Mouse (Mus musculus): ENCODE measurements at regions not wholly inside any gene's neighbourhood (a gene's known extent, or its start where the extent isn't known, plus 50 kb on each side); places are given as distances from the start of the nearest gene placed in this dataset.
A peak's percentile ranks its signal among the peaks of the same experiment; 100 is the strongest.
"Not testable (repeated sequence)": the region's sequence is repeated elsewhere in the genome, so short reads cannot be mapped to it uniquely, and the experiment has no call there.

- no peak for ATAC-seq (ENCODE audit: low read depth)
- Histone ChIP-seq H3K9ac (no peak overlapping the region), H3K36me3 (no peaks in the 10 kb centered on the region), H3K27ac (replicated peaks) (no peak overlapping the region), H3K4me2 (no peak overlapping the region), H3K9me3 (no peaks in the 10 kb centered on the region), H3K27me3 (no peaks in the 10 kb centered on the region), H3K4me3 (no peak overlapping the region), H3K4me1 (replicated peaks) (no peaks in the 10 kb centered on the region)
- WGBS = 86% methylated on average over 2 of the region's 2 CpGs
These were observed 206.3 kb upstream of the Spef2 start for GRCm38 (mm10) chr15:9954941-9955340.

GRCm38 (mm10) chr15:9974999-9975398, 202.0 kb upstream of the Prlr start:
- no peaks in the 10 kb centered on the region for H3K9me3 ChIP-seq
- H3K4me2 ChIP-seq = no peak overlapping the region
- no peaks in the 10 kb centered on the region for H3K4me1 ChIP-seq (replicated peaks)
- no peak for ATAC-seq (ENCODE audit: low read depth)
- H3K36me3 ChIP-seq = no peaks in the 10 kb centered on the region
- no peak overlapping the region for H3K27ac ChIP-seq (replicated peaks)
- no peak overlapping the region for H3K4me3 ChIP-seq
- H3K9ac ChIP-seq = no peak overlapping the region
- no peaks in the 10 kb centered on the region for H3K27me3 ChIP-seq
- 84% methylated on average over 4 of the region's 4 CpGs for WGBS

- Histone ChIP-seq H3K4me1 (replicated peaks) (peaks cover 6% of the 10 kb centered on the region), H3K9ac (no peak overlapping the region), H3K27ac (replicated peaks) (no peak overlapping the region), H3K4me3 (no peak overlapping the region), H3K27me3 (no peaks in the 10 kb centered on the region), H3K4me2 (no peak overlapping the region), H3K9me3 (no peaks in the 10 kb centered on the region), H3K36me3 (no peaks in the 10 kb centered on the region)
- WGBS = 44% methylated on average over 7 of the region's 7 CpGs
- peak; percentile 98 for ATAC-seq (ENCODE audit: low read depth)
These were observed 165.5 kb upstream of the Prlr start for GRCm38 (mm10) chr15:10011289-10012234.

GRCm38 (mm10) chr15:10017216-10017615, 159.8 kb upstream of the Prlr start:
- Histone ChIP-seq H3K36me3 (no peaks in the 10 kb centered on the region), H3K4me3 (no peak overlapping the region), H3K27me3 (no peaks in the 10 kb centered on the region), H3K9me3 (no peaks in the 10 kb centered on the region), H3K4me2 (no peak overlapping the region), H3K4me1 (replicated peaks) (no peaks in the 10 kb centered on the region), H3K27ac (replicated peaks) (no peak overlapping the region), H3K9ac (no peak overlapping the region)
- ATAC-seq (ENCODE audit: low read depth) = no peak

- Histone ChIP-seq H3K4me2 (no peak overlapping the region), H3K4me1 (replicated peaks) (no peaks in the 10 kb centered on the region), H3K27ac (replicated peaks) (no peak overlapping the region), H3K4me3 (no peak overlapping the region), H3K36me3 (no peaks in the 10 kb centered on the region), H3K27me3 (no peaks in the 10 kb centered on the region), H3K9me3 (no peaks in the 10 kb centered on the region), H3K9ac (no peak overlapping the region)
- ATAC-seq (ENCODE audit: low read depth) = no peak
- WGBS = 84% methylated on average over 4 of the region's 4 CpGs
These were observed 147.1 kb upstream of the Prlr start for GRCm38 (mm10) chr15:10029902-10030301.

GRCm38 (mm10) chr15:10035561-10035960, 141.5 kb upstream of the Prlr start:
- H3K4me2 ChIP-seq = no peak overlapping the region
- no peak for ATAC-seq (ENCODE audit: low read depth)
- WGBS = 60% methylated on average over 1 of the region's 1 CpGs
- H3K4me3 ChIP-seq = no peak overlapping the region
- no peaks in the 10 kb centered on the region for H3K4me1 ChIP-seq (replicated peaks)
- no peak overlapping the region for H3K27ac ChIP-seq (replicated peaks)
- no peaks in the 10 kb centered on the region for H3K9me3 ChIP-seq
- H3K36me3 ChIP-seq = no peaks in the 10 kb centered on the region
- H3K27me3 ChIP-seq = no peaks in the 10 kb centered on the region
- no peak overlapping the region for H3K9ac ChIP-seq

- not testable (repeated sequence) for ATAC-seq (ENCODE audit: low read depth); H3K9ac ChIP-seq; H3K4me2 ChIP-seq; H3K36me3 ChIP-seq; H3K27me3 ChIP-seq; H3K9me3 ChIP-seq; H3K4me3 ChIP-seq; H3K4me1 ChIP-seq (replicated peaks); H3K27ac ChIP-seq (replicated peaks)
- 77% methylated on average over 2 of the region's 2 CpGs for WGBS
These were observed 140.5 kb upstream of the Prlr start for GRCm38 (mm10) chr15:10036576-10036975.

GRCm38 (mm10) chr15:10073580-10073979, 103.5 kb upstream of the Prlr start:
- H3K4me1 ChIP-seq (replicated peaks) = no peaks in the 10 kb centered on the region
- no peak overlapping the region for H3K27ac ChIP-seq (replicated peaks)
- no peak overlapping the region for H3K9ac ChIP-seq
- no peaks in the 10 kb centered on the region for H3K27me3 ChIP-seq
- WGBS = 96% methylated on average over 2 of the region's 2 CpGs
- H3K9me3 ChIP-seq = no peaks in the 10 kb centered on the region
- no peak for ATAC-seq (ENCODE audit: low read depth)
- no peaks in the 10 kb centered on the region for H3K36me3 ChIP-seq
- H3K4me2 ChIP-seq = no peak overlapping the region
- H3K4me3 ChIP-seq = no peak overlapping the region

- Histone ChIP-seq H3K9me3 (no peaks in the 10 kb centered on the region), H3K36me3 (no peaks in the 10 kb centered on the region), H3K4me2 (no peak overlapping the region), H3K9ac (no peak overlapping the region), H3K27ac (replicated peaks) (no peak overlapping the region), H3K4me3 (no peak overlapping the region), H3K27me3 (no peaks in the 10 kb centered on the region), H3K4me1 (replicated peaks) (no peaks in the 10 kb centered on the region)
- ATAC-seq (ENCODE audit: low read depth) = no peak
- WGBS = 74% methylated on average over 9 of the region's 9 CpGs
These were observed 102.1 kb upstream of the Prlr start for GRCm38 (mm10) chr15:10074916-10075315.

- no peaks in the 10 kb centered on the region for H3K27me3 ChIP-seq
- ATAC-seq (ENCODE audit: low read depth) = no peak
- H3K9ac ChIP-seq = no peak overlapping the region
- H3K27ac ChIP-seq (replicated peaks) = no peak overlapping the region
- no peaks in the 10 kb centered on the region for H3K4me1 ChIP-seq (replicated peaks)
- no peaks in the 10 kb centered on the region for H3K9me3 ChIP-seq
- 65% methylated on average over 10 of the region's 10 CpGs for WGBS
- H3K4me3 ChIP-seq = no peak overlapping the region
- no peak overlapping the region for H3K4me2 ChIP-seq
- no peaks in the 10 kb centered on the region for H3K36me3 ChIP-seq
These were observed 101.5 kb upstream of the Prlr start for GRCm38 (mm10) chr15:10075391-10076060.

GRCm38 (mm10) chr15:10076061-10076400, 101.0 kb upstream of the Prlr start:
- no peaks in the 10 kb centered on the region for H3K36me3 ChIP-seq
- H3K27me3 ChIP-seq = no peaks in the 10 kb centered on the region
- no peak overlapping the region for H3K9ac ChIP-seq
- no peak overlapping the region for H3K4me2 ChIP-seq
- 84% methylated on average over 1 of the region's 1 CpGs for WGBS
- ATAC-seq (ENCODE audit: low read depth) = no peak
- H3K4me1 ChIP-seq (replicated peaks) = no peaks in the 10 kb centered on the region
- H3K27ac ChIP-seq (replicated peaks) = no peak overlapping the region
- no peaks in the 10 kb centered on the region for H3K9me3 ChIP-seq
- no peak overlapping the region for H3K4me3 ChIP-seq

- Histone ChIP-seq H3K9ac (no peak overlapping the region), H3K4me2 (no peak overlapping the region), H3K9me3 (no peaks in the 10 kb centered on the region), H3K27me3 (no peaks in the 10 kb centered on the region), H3K4me1 (replicated peaks) (no peaks in the 10 kb centered on the region), H3K27ac (replicated peaks) (no peak overlapping the region), H3K36me3 (no peaks in the 10 kb centered on the region), H3K4me3 (no peak overlapping the region)
- WGBS = 90% methylated on average over 2 of the region's 2 CpGs
- no peak for ATAC-seq (ENCODE audit: low read depth)
These were observed 98.6 kb upstream of the Prlr start for GRCm38 (mm10) chr15:10078434-10078833.
